Mouse (Mus musculus) ES-E14 (cell line): ENCODE data around the gene Olfr307.

Source experiments
- MAFK ChIP-seq: IDR thresholded peaks from 2 replicates; pipeline ENCODE4 v1.6.1; 2014; ENCODE audit warnings: mild to moderate bottlenecking, low read depth, low read length, inconsistent platforms; ENCODE audit not compliant: insufficient read depth
- ZNF384 ChIP-seq: IDR thresholded peaks from 2 replicates; pipeline ENCODE4 v1.6.1; 2012; ENCODE audit warnings: low read depth, low read length, inconsistent platforms

DNA sequence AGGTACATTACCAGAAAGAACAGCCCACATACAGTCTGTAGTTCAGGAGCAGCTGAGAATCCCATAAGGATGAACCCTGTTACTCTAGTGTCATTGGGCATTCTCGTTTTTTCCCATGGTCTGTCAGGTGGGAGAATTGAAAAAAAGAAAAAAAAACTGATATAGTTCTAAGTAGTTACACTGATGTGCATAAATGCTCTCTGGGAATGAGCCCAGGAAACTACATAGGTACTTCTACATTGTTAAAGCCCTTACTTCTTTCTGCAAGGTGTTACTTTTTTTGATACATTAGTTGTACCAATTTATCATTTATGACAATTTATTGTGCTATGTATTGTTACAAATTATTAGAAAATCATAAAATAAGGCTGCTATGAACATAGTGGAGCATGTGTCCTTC lies 49.2 kb upstream of the Olfr307 start, which contains the start of gene Olfr304:
- TF ChIP-seq MAFK: no peak
- no peak for TF ChIP-seq ZNF384
